Mouse (Mus musculus) adrenal gland, postnatal 14 days (tissue): Measurements from ENCODE around the gene Sertad1. TPM values are rescaled to one million over a fixed set of nuclear protein-coding genes. Genes with fewer than 3 reads are reported as not detected.
"Not testable (repeated sequence)": the region's sequence is repeated elsewhere in the genome, so short reads cannot be mapped to it uniquely, and the experiment has no call there.

Experiments
- DNase-seq: peaks from one replicate; pipeline ENCODE4 v3.0.0; 2021; ENCODE audit warnings: mixed read lengths
- total RNA-seq: library from RNA; stranded (reverse); gene quantifications from 2 replicates; pipeline ENCODE4 v1.2.3, GENCODE M21; 2021

The Sertad1 gene
- total RNA-seq, 1 experiment from 2014 or later: 26.3 TPM

GRCm38 (mm10) chr7:27473156-27473834, 13.4 kb upstream of the Sertad1 start, which contains the start of gene Sertad3:
TSS of gene Sertad3 (plus strand) at chr7:27473768.
- peak; percentile 100 for DNase-seq

GRCm38 (mm10) chr7:27473835-27474489, 12.7 kb upstream of the Sertad1 start:
- DNase-seq: no peak

GRCm38 (mm10) chr7:27474490-27474954, 12.2 kb upstream of the Sertad1 start:
- DNase-seq: peak; percentile 99

GRCm38 (mm10) chr7:27475596-27475995, 11.1 kb upstream of the Sertad1 start:
- no peak for DNase-seq

GRCm38 (mm10) chr7:27476098-27476635, 10.5 kb upstream of the Sertad1 start:
- no peak for DNase-seq

- DNase-seq: no peak
Measured at GRCm38 (mm10) chr7:27478561-27478960, 8.1 kb upstream of the Sertad1 start.

GRCm38 (mm10) chr7:27479750-27480149, 7.0 kb upstream of the Sertad1 start:
- DNase-seq: no peak

- no peak for DNase-seq
Measured at GRCm38 (mm10) chr7:27480506-27480905, 6.2 kb upstream of the Sertad1 start.

- DNase-seq: no peak
Measured at GRCm38 (mm10) chr7:27480927-27481626, 5.6 kb upstream of the Sertad1 start.

GRCm38 (mm10) chr7:27481627-27481969, 5.1 kb upstream of the Sertad1 start:
- peak; percentile 97 for DNase-seq

GRCm38 (mm10) chr7:27483860-27484259, 2.9 kb upstream of the Sertad1 start:
- DNase-seq: no peak

GRCm38 (mm10) chr7:27486102-27486769, 474 bp upstream of the Sertad1 start:
- DNase-seq: peak; percentile 63

- DNase-seq: peak; percentile 92
Measured at GRCm38 (mm10) chr7:27487740-27488268, 1.1 kb downstream of the Sertad1 start.

GRCm38 (mm10) chr7:27489270-27489869, 2.7 kb downstream of the Sertad1 start:
- DNase-seq: no peak

GRCm38 (mm10) chr7:27490227-27490542, 3.5 kb downstream of the Sertad1 start:
- no peak for DNase-seq

- DNase-seq: peak; percentile 98
Measured at GRCm38 (mm10) chr7:27490543-27491329, 4.0 kb downstream of the Sertad1 start.

- DNase-seq: no peak
Measured at GRCm38 (mm10) chr7:27491856-27492255, 5.1 kb downstream of the Sertad1 start.

GRCm38 (mm10) chr7:27493022-27493421, 6.3 kb downstream of the Sertad1 start:
- no peak for DNase-seq

GRCm38 (mm10) chr7:27493450-27493849, 6.7 kb downstream of the Sertad1 start:
- no peak for DNase-seq

- not testable (repeated sequence) for DNase-seq
Measured at GRCm38 (mm10) chr7:27494659-27495367, 8.1 kb downstream of the Sertad1 start.
